Mouse (Mus musculus) neural tube, embryonic 14.5 days (tissue): ENCODE data around the gene Cyp4f17. TPM values are rescaled to one million over a fixed set of nuclear protein-coding genes. Genes with fewer than 3 reads are reported as not detected.

Experiments used
- ATAC-seq: fragments of 200-750 bp; cut with Nextera tagmentation; 2 replicates; pipeline ENCODE4 v1.8.0; 2017; ENCODE audit warnings: low read depth, mild to moderate bottlenecking, moderate TSS enrichment, moderate library complexity
- H3K27ac ChIP-seq: fragments of 300-500 bp; sonication (generic); 2 replicates; pipeline ENCODE4 v1.5.1; 2014; ENCODE audit warnings: low read depth, mild to moderate bottlenecking, control low read depth, low read length, moderate library complexity, mixed read lengths
- H3K27me3 ChIP-seq: fragments of 300-500 bp; sonication (generic); 2 replicates; pipeline ENCODE4 v1.6.1; 2014; ENCODE audit warnings: low read length; ENCODE audit not compliant: control insufficient read depth, insufficient read depth
- H3K36me3 ChIP-seq: fragments of 300-500 bp; sonication (generic); 2 replicates; pipeline ENCODE4 v1.6.1; 2014; ENCODE audit warnings: low read length, mixed read lengths; ENCODE audit not compliant: control insufficient read depth, insufficient read depth
- H3K4me1 ChIP-seq: fragments of 300-500 bp; sonication (generic); 2 replicates; pipeline ENCODE4 v1.6.1; 2014; ENCODE audit warnings: low read length; ENCODE audit not compliant: control insufficient read depth, insufficient read depth
- H3K4me2 ChIP-seq: fragments of 300-500 bp; sonication (generic); 2 replicates; pipeline ENCODE4 v1.6.1; 2014; ENCODE audit warnings: mild to moderate bottlenecking, low read depth, low read length, control low read depth
- H3K4me3 ChIP-seq: fragments of 300-500 bp; sonication (generic); 2 replicates; pipeline ENCODE4 v1.5.1; 2014; ENCODE audit warnings: low read depth, low read length, control low read depth, mixed read lengths
- H3K9ac ChIP-seq: fragments of 300-500 bp; sonication (generic); replicated peaks from 2 replicates; pipeline ENCODE4 v1.6.1; 2014; ENCODE audit warnings: low read depth, mild to moderate bottlenecking, control low read depth, low read length, mixed read lengths
- H3K9me3 ChIP-seq: fragments of 300-500 bp; sonication (generic); 2 replicates; pipeline ENCODE4 v1.6.1; 2016; ENCODE audit warnings: low read length; ENCODE audit not compliant: control insufficient read depth
- WGBS: fragments of 180-500 bp; shearing (Covaris S2); extraction: QIAGEN DNeasy Blood & Tissue Kit; methylation state at CpG from one replicate; pipeline ENCODE4 v1.1.7; 2014; 5-methylcytosine and 5-hydroxymethylcytosine counted together
- polyA plus RNA-seq: library from polyadenylated mRNA; unstranded; fragments of >200 nt; fragmentation: Nextera tagmentation; extraction: Ambion mirVana; gene quantifications from 2 replicates; pipeline ENCODE4 v1.2.1, GENCODE M21; 2014

The Cyp4f17 gene
- polyA plus RNA-seq, 1 experiment from 2014 or later: 13.1 TPM

DNA sequence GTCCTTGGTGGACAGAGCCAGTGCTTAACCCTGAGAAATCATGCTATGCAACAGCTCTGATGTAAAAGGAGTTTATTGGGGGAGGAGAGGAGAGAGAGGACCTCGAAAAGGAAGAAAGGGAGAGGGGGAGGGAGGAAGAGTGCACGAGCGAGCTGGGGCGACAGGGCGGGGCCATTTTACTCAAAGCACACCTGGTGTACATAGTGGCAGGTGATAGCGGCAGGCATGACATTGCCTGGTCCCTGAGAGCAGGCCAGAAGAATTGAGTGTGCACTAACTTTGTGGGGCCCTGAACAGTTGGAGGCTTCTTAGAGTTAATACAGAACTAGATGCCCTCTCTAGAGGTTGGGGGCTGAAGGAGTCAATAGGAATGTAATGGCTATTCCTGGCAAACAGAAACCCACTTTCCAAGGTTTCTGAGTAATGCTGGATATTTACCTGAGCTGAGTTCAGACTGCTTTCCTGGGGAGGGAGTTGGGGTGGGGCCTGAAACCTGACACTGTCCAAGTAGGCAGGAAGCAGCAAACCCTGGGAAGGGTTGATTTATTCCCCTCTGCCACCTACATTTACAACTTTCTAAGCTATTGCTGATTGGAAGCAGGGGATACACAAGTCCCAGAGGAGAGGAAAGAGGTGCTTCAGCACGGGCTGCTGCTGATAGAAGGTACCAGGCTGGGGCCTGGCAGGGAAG is 71.8 kb downstream of the Cyp4f17 start:
- no peak overlapping the region for H3K4me2 ChIP-seq
- H3K4me3 ChIP-seq: no peak overlapping the region
- no peaks in the 10 kb centered on the region for H3K4me1 ChIP-seq
- no peaks in the 10 kb centered on the region for H3K36me3 ChIP-seq
- no peaks in the 10 kb centered on the region for H3K9me3 ChIP-seq
- H3K27me3 ChIP-seq: no peaks in the 10 kb centered on the region
- WGBS: 65% methylated on average over 7 of the region's 7 CpGs
- no peak for ATAC-seq
- H3K27ac ChIP-seq: no peak overlapping the region
- no peak overlapping the region for H3K9ac ChIP-seq

Other genes with a start within 250 kb of the Cyp4f17 start
- gene Brd4, start 221.3 kb upstream of the Cyp4f17 start, polyA plus RNA-seq: 82.2 and 89.5 TPM in 2 replicates
- gene Akap8, start 184.8 kb upstream of the Cyp4f17 start, polyA plus RNA-seq: 58.4 and 67.0 TPM in 2 replicates
- 123 and 158 TPM in 2 replicates for gene Akap8l, start 155.4 kb upstream of the Cyp4f17 start, polyA plus RNA-seq
- gene Wiz, start 116.6 kb upstream of the Cyp4f17 start, polyA plus RNA-seq: 46.2 and 46.8 TPM in 2 replicates
- gene Rasal3, start 102.5 kb upstream of the Cyp4f17 start, polyA plus RNA-seq: 0.41 and 0.42 TPM in 2 replicates
- not detected in 2 replicates for gene Pglyrp2, start 81.9 kb upstream of the Cyp4f17 start, polyA plus RNA-seq
- 0.79 and 0.92 TPM in 2 replicates for gene Cyp4f39, start 53.3 kb upstream of the Cyp4f17 start, polyA plus RNA-seq
- 14.0 and 19.0 TPM in 2 replicates for gene Cyp4f16, start 30.5 kb downstream of the Cyp4f17 start, polyA plus RNA-seq
- gene Cyp4f37, start 115.3 kb downstream of the Cyp4f17 start, polyA plus RNA-seq: 0.80 and 1.5 TPM in 2 replicates
- not detected in 2 replicates for gene Cyp4f40, start 152.8 kb downstream of the Cyp4f17 start, polyA plus RNA-seq
- 1.7 and 1.8 TPM in 2 replicates for gene Cyp4f15, start 179.6 kb downstream of the Cyp4f17 start, polyA plus RNA-seq